Mouse (Mus musculus) left cerebral cortex, adult 2 months (tissue): ENCODE measurements around the gene Ppfia3. TPM values are rescaled to one million over a fixed set of nuclear protein-coding genes. Genes with fewer than 3 reads are reported as not detected.

ENCODE experiments used
- DNase-seq, 2 experiments: peaks; one replicate each; pipeline ENCODE4 v3.0.0; 2021 to 2022; ENCODE audit warnings: low spot score in 2 of 2, mixed read lengths in 1 of 2; ENCODE audit errors: extremely low spot score in 1 of 2
- H3K27ac ChIP-seq: fragments of 200-600 bp; 2 replicates; pipeline ENCODE4 v1.8.1; 2022
- H3K4me3 ChIP-seq: fragments of 200-600 bp; 2 replicates; pipeline ENCODE4 v1.8.1; 2022
- CTCF ChIP-seq: fragments of 200-600 bp; IDR thresholded peaks from 2 replicates; pipeline ENCODE4 v1.8.1; 2022; ENCODE audit warnings: antibody characterized with exemption, mild to moderate bottlenecking, moderate library complexity
- intact Hi-C: fragments of 180-260 bp; cut with DNase I; formaldehyde crosslinking; loops from one replicate; pipeline ENCODE4 v1.15.1; 2025
- total RNA-seq, 2 experiments: library from RNA; stranded (reverse); gene quantifications; 2 replicates each; pipeline ENCODE4 v1.2.3; 2021

The Ppfia3 gene
- total RNA-seq, 2 experiments from 2014 or later, result 156 to 159 TPM

- Histone ChIP-seq H3K4me3 (no peak overlapping the region), H3K27ac (no peak overlapping the region)
- TF ChIP-seq CTCF, result no peak
- intact Hi-C loops, result loop anchor here (2.0 kb wide), 1 partner anchor 18 kb away; no protein-coding TSS in a partner anchor
- DNase-seq, result no peak
Observed at GRCm38 (mm10) chr7:45374620-45375019, 7.8 kb upstream of the Ppfia3 start.

- H3K27ac ChIP-seq, result no peak overlapping the region
- DNase-seq, result no peak
- no peak for TF ChIP-seq CTCF
- intact Hi-C loops, result no loop called here
- H3K4me3 ChIP-seq, result no peak overlapping the region
Observed at GRCm38 (mm10) chr7:45372371-45372770, 5.6 kb upstream of the Ppfia3 start.

- H3K27ac ChIP-seq, result peak within 1 kb of the TSS; percentile 97
- intact Hi-C loops, result no loop called here
- TF ChIP-seq CTCF, result peak; percentile 23
- peak within 1 kb of the TSS; percentile 84 for H3K4me3 ChIP-seq
- peak; percentile 90 to 91 for DNase-seq
Observed at GRCm38 (mm10) chr7:45370475-45371311, 3.9 kb upstream of the Ppfia3 start, which contains the start of gene Lin7b. TSS of gene Lin7b (minus strand) at chr7:45370583.

- Histone ChIP-seq H3K27ac (peak overlapping the region; percentile 97), H3K4me3 (peak overlapping the region; percentile 84)
- DNase-seq, result peak in 1 of 2 experiments; percentile 37
- intact Hi-C loops, result no loop called here
- TF ChIP-seq CTCF, result no peak
Observed at GRCm38 (mm10) chr7:45369836-45370474, 3.1 kb upstream of the Ppfia3 start.

GRCm38 (mm10) chr7:45369022-45369745 lies 2.4 kb upstream of the Ppfia3 start:
- TF ChIP-seq CTCF, result no peak
- Histone ChIP-seq H3K4me3 (peak overlapping the region; percentile 84), H3K27ac (peak overlapping the region; percentile 97)
- intact Hi-C loops, result no loop called here
- no peak for DNase-seq

- no peak for DNase-seq
- intact Hi-C loops, result no loop called here
- TF ChIP-seq CTCF, result no peak
- Histone ChIP-seq H3K27ac (peak overlapping the region; percentile 97), H3K4me3 (peak overlapping the region; percentile 84)
Observed at GRCm38 (mm10) chr7:45368178-45368577, 1.4 kb upstream of the Ppfia3 start.

GRCm38 (mm10) chr7:45367020-45367880 lies 431 bp upstream of the Ppfia3 start:
- DNase-seq, result peak; percentile 98 to 99
- H3K27ac ChIP-seq, result peak overlapping the region; percentile 97
- H3K4me3 ChIP-seq, result peak overlapping the region; percentile 84
- TF ChIP-seq CTCF, result peak; percentile 85
- intact Hi-C loops, result no loop called here

- peak overlapping the region; percentile 97 for H3K27ac ChIP-seq
- intact Hi-C loops, result no loop called here
- H3K4me3 ChIP-seq, result peak overlapping the region; percentile 84
- peak in 1 of 2 experiments; percentile 41 for DNase-seq
- TF ChIP-seq CTCF, result no peak; the same call in 1 of the 2 replicates
Observed at GRCm38 (mm10) chr7:45365742-45366651, 822 bp downstream of the Ppfia3 start.

GRCm38 (mm10) chr7:45363983-45364382 lies 2.8 kb downstream of the Ppfia3 start:
- H3K27ac ChIP-seq, result no peak overlapping the region
- no peak for TF ChIP-seq CTCF
- no peak for DNase-seq
- H3K4me3 ChIP-seq, result no peak overlapping the region
- intact Hi-C loops, result loop anchor here (5.0 kb wide), 1 partner anchor 57 kb away; no protein-coding TSS in a partner anchor

- peak in 1 of 2 experiments; percentile 42 for DNase-seq
- H3K27ac ChIP-seq, result no peak overlapping the region
- H3K4me3 ChIP-seq, result no peak overlapping the region
- intact Hi-C loops, result loop anchor here (5.0 kb wide), 1 partner anchor 56 kb away; no protein-coding TSS in a partner anchor
- TF ChIP-seq CTCF, result no peak
Observed at GRCm38 (mm10) chr7:45362801-45363200, 4.0 kb downstream of the Ppfia3 start.
